Mouse (Mus musculus) thymus, postnatal 36 days (tissue): ENCODE data around the gene Rbm47.

ENCODE experiments used
- DNase-seq, 2 experiments: peaks; one replicate each; pipeline ENCODE4 v3.0.0; 2022; ENCODE audit warnings: mixed read lengths in 2 of 2

Gene Rbm47

GRCm38 (mm10) chr5:66124089-66124400 is 48.9 kb downstream of the Rbm47 start:
- no peak for DNase-seq

- DNase-seq: no peak
Measured at GRCm38 (mm10) chr5:66123295-66124088, 49.4 kb downstream of the Rbm47 start.

GRCm38 (mm10) chr5:66121255-66121654 is 51.7 kb downstream of the Rbm47 start:
- no peak for DNase-seq

GRCm38 (mm10) chr5:66114751-66115150 is 58.2 kb downstream of the Rbm47 start:
- no peak for DNase-seq

GRCm38 (mm10) chr5:66114208-66114607 is 58.7 kb downstream of the Rbm47 start:
- no peak for DNase-seq

- peak; percentile 3 to 12 for DNase-seq
Measured at GRCm38 (mm10) chr5:66112059-66112458, 60.9 kb downstream of the Rbm47 start.

- no peak for DNase-seq
Measured at GRCm38 (mm10) chr5:66106372-66106771, 66.5 kb downstream of the Rbm47 start.

GRCm38 (mm10) chr5:66105946-66106345 is 67.0 kb downstream of the Rbm47 start:
- DNase-seq: no peak

- DNase-seq: no peak
Measured at GRCm38 (mm10) chr5:66105366-66105765, 67.6 kb downstream of the Rbm47 start.

GRCm38 (mm10) chr5:66103386-66103785 is 69.5 kb downstream of the Rbm47 start:
- no peak for DNase-seq

- no peak for DNase-seq
Measured at GRCm38 (mm10) chr5:66102821-66103220, 70.1 kb downstream of the Rbm47 start.

- DNase-seq: peak; percentile 15 to 22
Measured at GRCm38 (mm10) chr5:66101577-66101976, 71.3 kb downstream of the Rbm47 start.

- DNase-seq: no peak
Measured at GRCm38 (mm10) chr5:66100322-66100721, 72.6 kb downstream of the Rbm47 start.

GRCm38 (mm10) chr5:66098094-66098871 is 74.6 kb downstream of the Rbm47 start:
- DNase-seq: no peak

GRCm38 (mm10) chr5:66096081-66096480 is 76.8 kb downstream of the Rbm47 start:
- no peak for DNase-seq

- DNase-seq: no peak
Measured at GRCm38 (mm10) chr5:66095166-66095565, 77.8 kb downstream of the Rbm47 start.

GRCm38 (mm10) chr5:66090037-66090436 is 82.9 kb downstream of the Rbm47 start:
- DNase-seq: no peak

- DNase-seq: no peak
Measured at GRCm38 (mm10) chr5:66089600-66089999, 83.3 kb downstream of the Rbm47 start.

GRCm38 (mm10) chr5:66088902-66089295 is 84.0 kb downstream of the Rbm47 start:
- no peak for DNase-seq

GRCm38 (mm10) chr5:66088247-66088901 is 84.5 kb downstream of the Rbm47 start:
- no peak for DNase-seq

GRCm38 (mm10) chr5:66086952-66087351 is 86.0 kb downstream of the Rbm47 start:
- DNase-seq: no peak

- no peak for DNase-seq
Measured at GRCm38 (mm10) chr5:66086304-66086703, 86.6 kb downstream of the Rbm47 start.

- peak; percentile 40 to 63 for DNase-seq
Measured at GRCm38 (mm10) chr5:66085478-66085877, 87.4 kb downstream of the Rbm47 start.

- no peak for DNase-seq
Measured at GRCm38 (mm10) chr5:66084541-66084940, 88.4 kb downstream of the Rbm47 start.
